Mouse (Mus musculus): ENCODE data around the gene Fzr1.

DNA sequence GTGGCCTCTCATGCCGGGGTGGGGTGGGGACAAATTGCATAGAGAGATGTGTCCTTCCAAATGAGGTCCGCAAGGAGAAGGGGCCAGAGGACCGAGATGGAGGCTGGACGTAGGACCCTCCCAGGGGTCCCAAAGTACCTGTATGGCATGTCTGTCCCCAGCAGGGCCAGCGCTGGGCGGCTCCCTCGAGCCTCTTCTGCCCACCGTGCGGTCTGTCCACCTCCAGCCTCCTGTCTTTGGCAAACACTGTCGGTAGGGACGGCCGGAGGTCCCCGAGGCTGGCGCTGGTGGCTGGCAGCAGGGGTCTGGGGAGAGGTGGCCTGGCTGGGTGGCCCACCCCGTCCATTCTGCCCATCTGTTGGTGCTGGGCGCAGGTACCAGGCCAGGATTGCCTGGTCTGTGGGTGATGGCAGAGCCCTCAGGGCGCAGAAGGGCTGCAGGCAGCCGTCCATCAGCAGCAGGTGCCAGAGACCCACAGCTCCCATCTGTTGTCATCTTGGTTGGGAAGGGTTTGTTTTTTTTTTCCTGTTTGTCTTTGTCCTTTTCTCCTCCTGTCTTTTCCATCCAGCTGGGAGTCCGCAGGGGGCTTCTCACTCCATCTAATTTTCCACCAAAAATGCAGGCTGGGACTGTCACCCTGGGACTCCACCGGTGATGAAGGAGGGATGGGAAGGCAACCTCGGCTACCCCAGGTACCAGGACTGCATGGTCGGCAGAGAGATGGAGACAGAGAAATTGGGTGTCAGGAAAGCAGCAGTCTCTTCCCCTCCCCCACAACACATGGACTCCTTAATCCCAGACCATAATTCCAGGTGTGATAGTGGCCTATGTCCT is 22.3 kb upstream of the Fzr1 start:
- TF ChIP-seq GATA1 (IDR thresholded peaks at IDR 0.05; ENCODE audit: low read length) (no peak), TAL1 (IDR thresholded peaks at IDR 0.05; ENCODE audit: low read length) (no peak)
